Mouse (Mus musculus) erythroblast, embryonic 14.5 days (primary cell): ENCODE results near the gene Neu2.

Experiments used
- GATA1 ChIP-seq: IDR thresholded peaks from 2 replicates; pipeline ENCODE4 v1.6.1; 2012; ENCODE audit warnings: low read length, inconsistent platforms, mixed read lengths
- TAL1 ChIP-seq: IDR thresholded peaks from 3 replicates; pipeline ENCODE4 v1.6.1; 2012; ENCODE audit warnings: low read length, inconsistent platforms, mixed read lengths

- TF ChIP-seq TAL1, result no peak
- TF ChIP-seq GATA1, result no peak
These were observed 31.9 kb downstream of the Neu2 start for GRCm38 (mm10) chr1:87541614-87542013.
